Mouse (Mus musculus): Measurements from ENCODE around the gene Spag17. TPM values are rescaled to one million over a fixed set of nuclear protein-coding genes. Genes with fewer than 3 reads are reported as not detected.

Spag17 gene
- polyA plus RNA-seq, 1 experiment from 2014 or later: 1.2 TPM

DNA sequence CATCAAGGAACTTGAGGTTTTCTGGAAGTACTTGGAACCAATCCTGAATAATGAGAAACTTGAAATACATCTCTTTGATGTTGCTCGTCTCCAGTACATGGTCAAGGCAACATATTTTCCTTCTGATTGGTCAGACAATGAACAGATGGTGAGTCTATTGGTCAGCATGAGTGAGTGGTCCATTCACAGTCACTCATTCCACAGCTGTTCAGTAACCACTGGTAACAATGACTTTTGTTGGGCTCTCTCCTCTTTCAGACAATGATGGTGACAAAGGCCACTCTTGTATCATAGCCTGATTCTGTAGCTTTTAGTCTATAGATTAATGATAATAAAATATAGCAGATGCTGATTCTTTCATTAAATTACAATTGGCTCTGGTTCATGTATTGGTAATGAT is 119.5 kb downstream of the Spag17 start:
- 38% methylated on average over 1 of the region's 1 CpGs for WGBS
- Histone ChIP-seq H3K27me3 (ENCODE audit: control insufficient read depth, insufficient read depth, low read length) (no peaks in the 10 kb centered on the region), H3K36me3 (ENCODE audit: control insufficient read depth, insufficient read depth, low read length) (no peaks in the 10 kb centered on the region), H3K9ac (ENCODE audit: low read depth, low read length) (no peak overlapping the region), H3K4me2 (replicated peaks; ENCODE audit: low read depth, low read length) (no peak overlapping the region), H3K9me3 (ENCODE audit: control insufficient read depth, low read length) (no peaks in the 10 kb centered on the region), H3K4me1 (replicated peaks; ENCODE audit: control insufficient read depth, insufficient read depth, low read length) (no peaks in the 10 kb centered on the region), H3K4me3 (ENCODE audit: low read depth, low read length) (no peak overlapping the region), H3K27ac (ENCODE audit: low read depth, low read length) (no peak overlapping the region)
- ATAC-seq (ENCODE audit: low FRiP score) (peak; percentile 60), DNase-seq (ENCODE audit: low spot score) (peak; percentile 6)

DNA sequence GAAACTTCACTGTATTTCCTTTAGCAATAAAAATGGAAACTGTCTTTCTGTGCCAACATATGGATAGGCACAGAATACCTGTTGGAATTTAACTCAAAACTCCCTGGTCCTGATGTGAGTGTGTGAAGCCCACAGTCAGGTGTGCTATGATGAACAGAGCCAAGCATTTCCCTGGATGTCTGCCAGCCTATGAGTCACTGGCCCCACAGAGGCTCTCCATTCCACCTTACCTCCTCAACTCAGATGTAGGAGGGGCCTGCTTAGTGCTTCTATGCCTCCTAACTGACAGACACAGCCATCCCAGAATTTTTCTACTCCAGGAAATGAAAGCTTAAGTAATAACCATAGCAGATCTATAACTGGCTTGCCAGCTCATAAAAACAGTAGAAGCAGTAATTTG is 124.6 kb downstream of the Spag17 start:
- Histone ChIP-seq H3K36me3 (ENCODE audit: control insufficient read depth, insufficient read depth, low read length) (no peaks in the 10 kb centered on the region), H3K9me3 (ENCODE audit: control insufficient read depth, low read length) (no peaks in the 10 kb centered on the region), H3K9ac (ENCODE audit: low read depth, low read length) (no peak overlapping the region), H3K4me3 (ENCODE audit: low read depth, low read length) (no peak overlapping the region), H3K27me3 (ENCODE audit: control insufficient read depth, insufficient read depth, low read length) (no peaks in the 10 kb centered on the region), H3K27ac (ENCODE audit: low read depth, low read length) (no peak overlapping the region), H3K4me2 (replicated peaks; ENCODE audit: low read depth, low read length) (no peak overlapping the region), H3K4me1 (replicated peaks; ENCODE audit: control insufficient read depth, insufficient read depth, low read length) (no peaks in the 10 kb centered on the region)
- no peak for DNase-seq (ENCODE audit: low spot score)
- ATAC-seq (ENCODE audit: low FRiP score): no peak

DNA sequence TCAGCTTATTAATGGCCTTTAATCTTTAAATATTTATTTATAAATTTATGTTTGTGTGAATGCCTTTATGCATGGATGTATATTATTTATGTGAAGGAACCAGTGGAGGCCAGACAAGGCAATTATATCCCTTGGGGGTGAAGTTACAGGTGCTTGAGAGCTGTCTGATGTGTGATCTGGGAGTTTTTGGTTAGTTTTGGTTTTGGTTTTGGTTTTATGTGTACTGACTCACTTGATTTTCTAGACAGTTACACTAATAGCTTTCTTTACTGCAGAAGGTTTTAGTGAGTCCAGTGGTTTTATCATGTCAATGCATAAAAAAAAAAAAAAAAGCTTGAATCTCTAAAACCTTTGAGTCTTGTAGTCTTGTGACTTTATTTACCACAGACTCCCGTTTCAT is 128.9 kb downstream of the Spag17 start:
- H3K9me3 ChIP-seq (ENCODE audit: control insufficient read depth, low read length): no peaks in the 10 kb centered on the region
- H3K4me1 ChIP-seq (replicated peaks; ENCODE audit: control insufficient read depth, insufficient read depth, low read length): no peaks in the 10 kb centered on the region
- H3K4me3 ChIP-seq (ENCODE audit: low read depth, low read length): no peak overlapping the region
- WGBS: 85% methylated on average over 1 of the region's 1 CpGs
- H3K9ac ChIP-seq (ENCODE audit: low read depth, low read length): no peak overlapping the region
- ATAC-seq (ENCODE audit: low FRiP score) (no peak), DNase-seq (ENCODE audit: low spot score) (no peak)
- no peak overlapping the region for H3K27ac ChIP-seq (ENCODE audit: low read depth, low read length)
- no peaks in the 10 kb centered on the region for H3K36me3 ChIP-seq (ENCODE audit: control insufficient read depth, insufficient read depth, low read length)
- no peaks in the 10 kb centered on the region for H3K27me3 ChIP-seq (ENCODE audit: control insufficient read depth, insufficient read depth, low read length)
- no peak overlapping the region for H3K4me2 ChIP-seq (replicated peaks; ENCODE audit: low read depth, low read length)

DNA sequence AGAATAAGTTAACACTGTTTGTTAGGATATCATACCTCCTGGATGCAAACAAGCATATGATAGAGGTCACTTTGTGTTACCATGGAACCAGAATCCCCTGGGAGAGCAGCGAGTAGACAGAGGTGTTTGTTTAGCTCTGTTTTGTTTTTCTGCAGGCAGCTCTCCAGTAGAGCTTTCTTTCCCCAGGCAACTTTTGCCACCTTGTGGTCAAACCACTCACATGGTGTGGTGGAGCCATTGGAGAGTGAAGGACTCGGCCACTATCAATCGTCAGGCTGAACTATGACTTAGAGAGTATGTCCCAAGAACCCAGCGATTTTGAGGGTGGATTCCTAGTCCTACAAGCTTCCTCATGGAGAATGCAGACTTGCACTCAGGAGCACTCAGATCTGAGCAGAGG is 146.1 kb downstream of the Spag17 start:
- Histone ChIP-seq H3K9me3 (ENCODE audit: control insufficient read depth, low read length) (no peaks in the 10 kb centered on the region), H3K9ac (ENCODE audit: low read depth, low read length) (no peak overlapping the region), H3K4me1 (replicated peaks; ENCODE audit: control insufficient read depth, insufficient read depth, low read length) (no peaks in the 10 kb centered on the region), H3K4me3 (ENCODE audit: low read depth, low read length) (no peak overlapping the region), H3K36me3 (ENCODE audit: control insufficient read depth, insufficient read depth, low read length) (no peaks in the 10 kb centered on the region), H3K27me3 (ENCODE audit: control insufficient read depth, insufficient read depth, low read length) (no peaks in the 10 kb centered on the region), H3K4me2 (replicated peaks; ENCODE audit: low read depth, low read length) (no peak overlapping the region), H3K27ac (ENCODE audit: low read depth, low read length) (no peak overlapping the region)
- peak; percentile 17 for DNase-seq (ENCODE audit: low spot score)
- WGBS: 49% methylated on average over 4 of the region's 4 CpGs
- no peak for ATAC-seq (ENCODE audit: low FRiP score)

DNA sequence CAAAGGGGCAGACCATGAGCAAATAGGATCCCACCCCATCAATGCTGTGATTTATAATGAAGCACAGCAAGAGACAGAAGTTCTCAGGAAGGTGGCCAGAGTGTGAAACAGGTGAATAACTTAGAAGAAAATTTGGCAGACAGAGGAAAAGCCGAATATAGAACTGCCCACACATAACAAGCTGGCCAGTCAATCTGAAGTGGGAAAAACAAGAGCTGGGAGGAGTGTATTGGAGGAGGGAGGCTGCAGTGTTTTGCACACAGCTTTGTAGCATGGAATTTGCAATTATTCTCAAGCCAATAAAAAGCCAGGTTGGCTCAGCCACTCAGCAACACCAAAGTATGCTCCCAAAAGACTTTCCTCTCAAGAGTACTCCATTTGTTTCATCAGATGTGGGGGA is 147.8 kb downstream of the Spag17 start:
- no peak overlapping the region for H3K9ac ChIP-seq (ENCODE audit: low read depth, low read length)
- ATAC-seq (ENCODE audit: low FRiP score): no peak

DNA sequence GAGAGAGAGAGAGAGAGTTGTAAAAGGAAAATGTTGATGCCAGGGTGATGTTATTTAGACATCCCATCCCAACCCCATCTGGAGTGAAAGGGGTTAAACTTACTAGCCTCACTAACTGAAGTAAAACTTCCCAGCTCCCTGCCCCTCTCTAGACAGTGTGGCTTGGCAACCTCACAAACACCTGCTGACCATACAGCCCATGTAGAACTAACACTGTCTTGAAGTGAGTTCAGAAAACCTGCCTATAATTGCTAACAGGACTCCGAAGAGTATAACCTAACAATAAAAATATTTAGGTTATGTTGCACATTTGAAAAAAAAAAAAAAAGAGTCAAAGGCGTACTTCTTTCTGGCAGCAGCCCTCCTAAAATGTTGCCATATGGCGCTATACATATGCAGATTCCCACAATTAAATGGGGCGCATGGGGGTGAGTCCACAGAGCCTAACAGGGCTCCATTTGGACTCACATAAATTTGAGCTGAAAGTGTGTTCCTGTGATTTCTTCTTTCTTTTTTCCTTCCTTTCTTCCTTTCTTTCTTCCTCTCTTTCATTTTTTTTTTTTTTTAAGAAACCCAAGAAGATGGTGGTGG is 149.3 kb downstream of the Spag17 start:
- peak; percentile 65; the same call in 1 of the 2 replicates for ATAC-seq (ENCODE audit: low FRiP score)
- 74% methylated on average over 4 of the region's 4 CpGs for WGBS

More for the DNA sequence above, 147.8 kb downstream of the Spag17 start:
- H3K4me2 ChIP-seq (replicated peaks; ENCODE audit: low read depth, low read length): no peak overlapping the region
- no peak overlapping the region for H3K4me3 ChIP-seq (ENCODE audit: low read depth, low read length)
- no peaks in the 10 kb centered on the region for H3K36me3 ChIP-seq (ENCODE audit: control insufficient read depth, insufficient read depth, low read length)
- no peaks in the 10 kb centered on the region for H3K4me1 ChIP-seq (replicated peaks; ENCODE audit: control insufficient read depth, insufficient read depth, low read length)
- no peaks in the 10 kb centered on the region for H3K27me3 ChIP-seq (ENCODE audit: control insufficient read depth, insufficient read depth, low read length)
- DNase-seq (ENCODE audit: low spot score): no peak
- no peak overlapping the region for H3K27ac ChIP-seq (ENCODE audit: low read depth, low read length)
- 78% methylated on average over 1 of the region's 1 CpGs for WGBS
- no peaks in the 10 kb centered on the region for H3K9me3 ChIP-seq (ENCODE audit: control insufficient read depth, low read length)

DNA sequence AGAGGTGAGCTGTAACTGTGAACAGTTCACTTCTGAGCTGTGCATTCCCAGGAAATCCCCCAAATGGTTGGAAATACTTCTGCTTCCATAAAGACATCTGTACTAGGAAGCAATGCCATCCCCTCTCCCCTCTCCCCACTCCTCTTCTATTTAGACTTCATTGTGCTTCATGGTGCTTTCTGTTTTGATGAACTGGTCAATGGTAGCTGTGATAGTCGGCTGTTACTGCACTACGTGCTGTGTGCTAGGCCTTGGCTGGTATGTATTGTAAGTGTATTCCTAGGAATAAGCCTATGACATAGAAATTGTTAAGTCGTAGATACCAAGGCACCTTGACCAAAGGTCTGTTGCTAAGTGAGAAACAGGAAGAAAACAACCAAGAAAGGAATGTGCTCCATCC is 149.9 kb downstream of the Spag17 start:
- Histone ChIP-seq H3K9ac (ENCODE audit: low read depth, low read length) (no peak overlapping the region), H3K4me3 (ENCODE audit: low read depth, low read length) (no peak overlapping the region), H3K36me3 (ENCODE audit: control insufficient read depth, insufficient read depth, low read length) (no peaks in the 10 kb centered on the region), H3K4me1 (replicated peaks; ENCODE audit: control insufficient read depth, insufficient read depth, low read length) (no peaks in the 10 kb centered on the region), H3K9me3 (ENCODE audit: control insufficient read depth, low read length) (no peaks in the 10 kb centered on the region), H3K27me3 (ENCODE audit: control insufficient read depth, insufficient read depth, low read length) (no peaks in the 10 kb centered on the region), H3K27ac (ENCODE audit: low read depth, low read length) (no peak overlapping the region), H3K4me2 (replicated peaks; ENCODE audit: low read depth, low read length) (no peak overlapping the region)
- WGBS: 69% methylated on average over 3 of the region's 3 CpGs
- 0 out of 2 replicates have a peak, but pooled peaks have one; percentile 38 for ATAC-seq (ENCODE audit: low FRiP score)
- DNase-seq (ENCODE audit: low spot score): peak; percentile 4

More for the DNA sequence above, 149.3 kb downstream of the Spag17 start:
- no peaks in the 10 kb centered on the region for H3K36me3 ChIP-seq (ENCODE audit: control insufficient read depth, insufficient read depth, low read length)
- no peaks in the 10 kb centered on the region for H3K9me3 ChIP-seq (ENCODE audit: control insufficient read depth, low read length)
- H3K4me2 ChIP-seq (replicated peaks; ENCODE audit: low read depth, low read length): no peak overlapping the region
- no peak overlapping the region for H3K27ac ChIP-seq (ENCODE audit: low read depth, low read length)
- H3K4me1 ChIP-seq (replicated peaks; ENCODE audit: control insufficient read depth, insufficient read depth, low read length): no peaks in the 10 kb centered on the region
- no peaks in the 10 kb centered on the region for H3K27me3 ChIP-seq (ENCODE audit: control insufficient read depth, insufficient read depth, low read length)
- H3K9ac ChIP-seq (ENCODE audit: low read depth, low read length): no peak overlapping the region
- H3K4me3 ChIP-seq (ENCODE audit: low read depth, low read length): no peak overlapping the region
- no peak for DNase-seq (ENCODE audit: low spot score)

DNA sequence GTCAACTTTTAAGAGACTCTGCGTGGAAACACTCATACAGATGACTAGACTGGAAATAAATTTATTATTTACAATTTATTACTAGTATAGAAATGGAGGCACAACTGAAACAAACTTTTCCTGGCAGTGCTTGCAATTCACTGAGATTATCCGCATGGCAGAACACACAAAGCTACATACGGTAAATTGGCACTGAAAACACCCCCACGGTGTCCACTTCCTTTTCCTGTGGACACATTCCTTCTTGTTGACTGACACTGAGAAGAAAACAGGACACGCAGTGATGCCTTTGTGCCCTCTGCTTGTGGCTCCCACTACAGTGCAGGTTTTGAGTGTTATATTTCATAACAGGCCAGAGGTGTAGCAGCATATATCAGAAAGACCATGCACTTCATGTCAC is 151.6 kb downstream of the Spag17 start:
- Histone ChIP-seq H3K27ac (ENCODE audit: low read depth, low read length) (no peak overlapping the region), H3K4me2 (replicated peaks; ENCODE audit: low read depth, low read length) (no peak overlapping the region), H3K9ac (ENCODE audit: low read depth, low read length) (no peak overlapping the region), H3K4me1 (replicated peaks; ENCODE audit: control insufficient read depth, insufficient read depth, low read length) (no peaks in the 10 kb centered on the region), H3K27me3 (ENCODE audit: control insufficient read depth, insufficient read depth, low read length) (no peaks in the 10 kb centered on the region), H3K36me3 (ENCODE audit: control insufficient read depth, insufficient read depth, low read length) (no peaks in the 10 kb centered on the region), H3K4me3 (ENCODE audit: low read depth, low read length) (no peak overlapping the region), H3K9me3 (ENCODE audit: control insufficient read depth, low read length) (no peaks in the 10 kb centered on the region)
- WGBS: 75% methylated on average over 5 of the region's 5 CpGs
- DNase-seq (ENCODE audit: low spot score) (no peak), ATAC-seq (ENCODE audit: low FRiP score) (no peak)

DNA sequence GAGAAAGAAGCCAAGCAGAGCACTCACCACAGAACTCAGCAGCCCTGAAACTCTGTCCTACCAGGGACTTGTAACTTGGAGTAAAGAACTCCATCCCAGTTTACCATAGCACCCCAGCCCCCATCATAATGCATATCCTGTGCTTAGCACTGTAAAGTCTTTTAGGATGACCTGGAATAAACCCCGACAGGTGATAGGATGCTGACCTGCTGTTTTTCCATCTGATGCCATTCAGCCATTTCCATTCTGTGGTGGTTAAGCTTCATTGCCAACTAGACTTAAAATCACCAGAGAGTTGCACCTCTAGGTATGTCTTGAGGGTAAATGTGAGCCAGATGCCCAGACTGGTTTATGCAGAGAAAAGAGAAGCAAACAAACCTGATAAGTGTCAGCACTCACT is 189.2 kb downstream of the Spag17 start:
- no peak overlapping the region for H3K27ac ChIP-seq (ENCODE audit: low read depth, low read length)
- H3K9me3 ChIP-seq (ENCODE audit: control insufficient read depth, low read length): no peaks in the 10 kb centered on the region
- H3K4me3 ChIP-seq (ENCODE audit: low read depth, low read length): no peak overlapping the region
- H3K4me2 ChIP-seq (replicated peaks; ENCODE audit: low read depth, low read length): no peak overlapping the region
- DNase-seq (ENCODE audit: low spot score): no peak
- H3K9ac ChIP-seq (ENCODE audit: low read depth, low read length): no peak overlapping the region
- H3K36me3 ChIP-seq (ENCODE audit: control insufficient read depth, insufficient read depth, low read length): no peaks in the 10 kb centered on the region
- H3K4me1 ChIP-seq (replicated peaks; ENCODE audit: control insufficient read depth, insufficient read depth, low read length): no peaks in the 10 kb centered on the region
- H3K27me3 ChIP-seq (ENCODE audit: control insufficient read depth, insufficient read depth, low read length): no peaks in the 10 kb centered on the region
- WGBS: 88% methylated on average over 1 of the region's 1 CpGs
- ATAC-seq (ENCODE audit: low FRiP score): no peak

All from hindbrain, embryonic 11.5 days (tissue).